Mouse (Mus musculus): ENCODE measurements around the gene Arhgef10l. TPM values are rescaled to one million over a fixed set of nuclear protein-coding genes. Genes with fewer than 3 reads are reported as not detected.

Gene Arhgef10l
- polyA plus RNA-seq, 1 experiment: 34.7 TPM

- TF ChIP-seq CEBPB (IDR thresholded peaks at IDR 0.05; ENCODE audit: insufficient read depth, poor library complexity, severe bottlenecking): no peak
- TF ChIP-seq POLR2A (IDR thresholded peaks at IDR 0.05; ENCODE audit: insufficient read length, low read depth): no peak
- no peak for TF ChIP-seq USF1 (IDR thresholded peaks at IDR 0.05; ENCODE audit: low read depth)
- no peak for TF ChIP-seq SRF (IDR thresholded peaks at IDR 0.05; ENCODE audit: control insufficient read depth, insufficient read length, low read depth)
- no peak for TF ChIP-seq TCF3 (IDR thresholded peaks at IDR 0.05; ENCODE audit: insufficient read length, low read depth)
- no peak for TF ChIP-seq MAX (IDR thresholded peaks at IDR 0.05; ENCODE audit: low read depth)
- no peak for TF ChIP-seq POLR2AphosphoS2 (IDR thresholded peaks at IDR 0.05; ENCODE audit: insufficient read length, low read depth)
- TF ChIP-seq MYOD1 (IDR thresholded peaks at IDR 0.05; ENCODE audit: control insufficient read depth in 1 of 3, insufficient read length in 2 of 3, low read depth in 2 of 3): no peak
- no peak for TF ChIP-seq REST (IDR thresholded peaks at IDR 0.05; ENCODE audit: insufficient read depth, insufficient read length)
- TF ChIP-seq MYOG (IDR thresholded peaks at IDR 0.05; ENCODE audit: control insufficient read depth in 1 of 3, insufficient read depth in 1 of 3, insufficient read length in 2 of 3, low read depth in 2 of 3): no peak
- no peak for TF ChIP-seq E2F4 (IDR thresholded peaks at IDR 0.05; ENCODE audit: insufficient read depth)
- TF ChIP-seq TCF12 (IDR thresholded peaks at IDR 0.05; ENCODE audit: insufficient read depth, poor library complexity, severe bottlenecking): no peak
- Histone ChIP-seq H3ac (ENCODE audit: control insufficient read depth, insufficient read length) (no peak overlapping the region), H3K27me3 (ENCODE audit: control insufficient read depth, insufficient read depth, insufficient read length) (no peaks in the 10 kb centered on the region), H3K79me2 (ENCODE audit: control insufficient read depth, insufficient read depth) (no peaks in the 10 kb centered on the region), H3K4me3 (no peak overlapping the region), H3K4me2 (ENCODE audit: low read depth) (no peak overlapping the region), H3K36me3 (ENCODE audit: control insufficient read depth, insufficient read depth) (no peaks in the 10 kb centered on the region)
Observed at GRCm38 (mm10) chr4:140597928-140598327, 67.9 kb downstream of the Arhgef10l start.

DNA sequence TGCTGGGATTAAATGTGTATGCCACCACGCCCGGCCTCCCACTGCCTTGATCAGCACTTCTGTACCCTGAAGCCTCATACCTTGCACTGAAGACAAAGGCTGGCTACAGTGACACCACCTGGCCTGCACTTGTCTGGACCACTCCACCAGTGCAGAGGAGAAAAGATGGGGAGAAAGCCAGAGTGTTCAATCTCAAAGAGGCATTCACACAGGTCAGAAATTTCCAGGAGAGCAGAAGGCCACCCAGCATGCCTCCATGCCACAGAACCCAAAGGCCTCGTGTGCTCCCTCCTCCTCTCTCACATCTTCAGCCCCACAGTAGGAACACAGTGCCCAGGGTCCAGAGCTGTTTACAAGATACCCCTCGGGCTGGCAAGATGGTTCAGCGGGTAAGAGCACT lies 68.4 kb downstream of the Arhgef10l start:
- H3K27me3 ChIP-seq (ENCODE audit: control insufficient read depth, insufficient read depth, insufficient read length): no peaks in the 10 kb centered on the region
- TF ChIP-seq E2F4 (IDR thresholded peaks at IDR 0.05; ENCODE audit: insufficient read depth) (no peak), POLR2AphosphoS2 (IDR thresholded peaks at IDR 0.05; ENCODE audit: insufficient read length, low read depth) (no peak), SRF (IDR thresholded peaks at IDR 0.05; ENCODE audit: control insufficient read depth, insufficient read length, low read depth) (no peak), TCF12 (IDR thresholded peaks at IDR 0.05; ENCODE audit: insufficient read depth, poor library complexity, severe bottlenecking) (no peak), CEBPB (IDR thresholded peaks at IDR 0.05; ENCODE audit: insufficient read depth, poor library complexity, severe bottlenecking) (no peak), USF1 (IDR thresholded peaks at IDR 0.05; ENCODE audit: low read depth) (no peak), MAX (IDR thresholded peaks at IDR 0.05; ENCODE audit: low read depth) (no peak)
- no peak overlapping the region for H3K4me2 ChIP-seq (ENCODE audit: low read depth)
- H3K36me3 ChIP-seq (ENCODE audit: control insufficient read depth, insufficient read depth): no peaks in the 10 kb centered on the region
- H3ac ChIP-seq (ENCODE audit: control insufficient read depth, insufficient read length): no peak overlapping the region
- no peak overlapping the region for H3K4me3 ChIP-seq
- no peaks in the 10 kb centered on the region for H3K79me2 ChIP-seq (ENCODE audit: control insufficient read depth, insufficient read depth)

DNA sequence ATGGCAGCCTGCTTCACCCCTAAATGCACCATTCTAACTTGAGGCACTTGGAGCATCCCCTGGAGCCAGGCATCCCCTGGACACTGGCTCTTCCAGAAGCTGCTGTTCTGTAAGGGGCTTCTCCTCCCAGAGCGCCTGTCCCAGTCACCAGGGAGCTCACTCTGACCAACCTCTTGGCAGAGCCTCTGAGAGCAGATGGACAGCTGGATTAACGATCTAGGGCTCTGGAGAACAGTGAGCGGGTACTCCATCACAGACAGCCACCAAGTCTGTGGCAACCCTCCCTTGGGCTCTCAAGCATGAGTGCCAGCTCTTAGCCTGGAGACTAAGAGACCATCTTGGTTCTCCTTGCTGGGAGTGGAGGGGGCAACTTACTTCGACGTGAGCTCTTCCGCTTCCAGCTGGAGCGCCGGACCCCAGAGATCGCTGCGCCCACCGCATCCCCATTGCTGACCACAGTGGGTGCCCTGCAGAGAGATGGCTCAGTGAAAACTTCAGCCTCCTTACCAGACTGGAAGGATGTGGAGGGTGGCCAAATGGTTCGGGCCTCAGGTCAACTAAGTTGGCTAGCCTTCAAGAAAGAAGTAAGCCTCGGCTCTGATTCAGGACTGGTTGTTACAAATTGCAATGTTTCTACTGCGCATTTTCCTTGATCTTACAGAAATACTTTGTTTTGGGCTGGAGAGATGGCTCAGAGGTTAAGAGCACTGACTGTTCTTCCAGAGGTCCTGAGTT lies 71.9 kb downstream of the Arhgef10l start:
- TF ChIP-seq MYOG (IDR thresholded peaks at IDR 0.05; ENCODE audit: control insufficient read depth in 1 of 3, insufficient read depth in 1 of 3, insufficient read length in 2 of 3, low read depth in 2 of 3) (no peak), REST (IDR thresholded peaks at IDR 0.05; ENCODE audit: insufficient read depth, insufficient read length) (no peak), MYOD1 (IDR thresholded peaks at IDR 0.05; ENCODE audit: control insufficient read depth in 1 of 3, insufficient read length in 2 of 3, low read depth in 2 of 3) (no peak), POLR2A (IDR thresholded peaks at IDR 0.05; ENCODE audit: insufficient read length, low read depth) (no peak), MAX (IDR thresholded peaks at IDR 0.05; ENCODE audit: low read depth) (no peak), POLR2AphosphoS2 (IDR thresholded peaks at IDR 0.05; ENCODE audit: insufficient read length, low read depth) (no peak), E2F4 (IDR thresholded peaks at IDR 0.05; ENCODE audit: insufficient read depth) (no peak), CEBPB (IDR thresholded peaks at IDR 0.05; ENCODE audit: insufficient read depth, poor library complexity, severe bottlenecking) (no peak), SRF (IDR thresholded peaks at IDR 0.05; ENCODE audit: control insufficient read depth, insufficient read length, low read depth) (no peak), USF1 (IDR thresholded peaks at IDR 0.05; ENCODE audit: low read depth) (no peak), TCF12 (IDR thresholded peaks at IDR 0.05; ENCODE audit: insufficient read depth, poor library complexity, severe bottlenecking) (no peak)
- Histone ChIP-seq H3K79me2 (ENCODE audit: control insufficient read depth, insufficient read depth) (no peaks in the 10 kb centered on the region), H3K4me3 (no peak overlapping the region), H3K27me3 (ENCODE audit: control insufficient read depth, insufficient read depth, insufficient read length) (no peaks in the 10 kb centered on the region), H3ac (ENCODE audit: control insufficient read depth, insufficient read length) (no peak overlapping the region), H3K4me2 (ENCODE audit: low read depth) (no peak overlapping the region), H3K36me3 (ENCODE audit: control insufficient read depth, insufficient read depth) (peaks cover 6% of the 10 kb centered on the region)

DNA sequence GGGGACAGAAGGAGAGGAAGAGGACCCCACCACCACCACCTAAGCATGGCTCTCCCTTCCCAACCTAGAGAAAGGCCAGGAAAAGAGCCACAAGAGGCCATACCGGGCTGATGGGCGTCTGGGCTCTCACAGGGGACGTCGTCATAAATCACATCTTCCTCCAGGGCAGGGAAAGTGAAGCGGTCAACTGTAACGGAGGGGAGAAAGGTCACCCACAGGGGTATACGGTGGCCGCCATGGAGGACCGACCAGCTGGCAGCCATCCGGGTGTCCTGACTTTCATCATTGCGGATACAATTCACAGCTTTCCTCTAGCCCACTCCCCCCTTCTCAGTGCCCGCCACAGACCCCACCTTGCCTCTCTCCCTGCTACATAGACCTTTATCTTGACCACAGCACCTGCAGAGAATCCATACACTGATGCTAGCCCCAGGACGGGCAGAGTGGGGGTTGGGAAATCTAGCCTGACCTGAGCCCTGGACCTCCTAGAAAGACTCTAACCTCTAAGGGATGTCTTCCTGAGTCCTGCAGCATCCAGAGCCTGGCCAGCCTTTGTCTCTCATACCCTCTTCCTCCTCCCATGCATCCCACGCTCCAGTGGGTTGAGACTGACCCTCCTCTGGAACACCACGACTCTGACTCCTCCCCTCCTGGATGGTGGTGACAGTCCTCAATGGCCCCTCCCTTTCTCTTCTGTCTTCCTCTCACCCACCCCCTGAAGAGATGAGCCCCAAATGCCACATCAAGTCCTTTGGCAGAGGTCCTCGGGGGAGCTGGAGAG lies 72.6 kb downstream of the Arhgef10l start:
- Histone ChIP-seq H3K36me3 (ENCODE audit: control insufficient read depth, insufficient read depth) (peaks cover 7% of the 10 kb centered on the region), H3ac (ENCODE audit: control insufficient read depth, insufficient read length) (no peak overlapping the region), H3K79me2 (ENCODE audit: control insufficient read depth, insufficient read depth) (no peaks in the 10 kb centered on the region), H3K4me3 (no peak overlapping the region), H3K4me2 (ENCODE audit: low read depth) (no peak overlapping the region), H3K27me3 (ENCODE audit: control insufficient read depth, insufficient read depth, insufficient read length) (no peaks in the 10 kb centered on the region)
- TF ChIP-seq MAX (IDR thresholded peaks at IDR 0.05; ENCODE audit: low read depth) (no peak), CEBPB (IDR thresholded peaks at IDR 0.05; ENCODE audit: insufficient read depth, poor library complexity, severe bottlenecking) (no peak), POLR2A (IDR thresholded peaks at IDR 0.05; ENCODE audit: insufficient read length, low read depth) (no peak), TCF3 (IDR thresholded peaks at IDR 0.05; ENCODE audit: insufficient read length, low read depth) (no peak), SRF (IDR thresholded peaks at IDR 0.05; ENCODE audit: control insufficient read depth, insufficient read length, low read depth) (no peak), REST (IDR thresholded peaks at IDR 0.05; ENCODE audit: insufficient read depth, insufficient read length) (no peak), TCF12 (IDR thresholded peaks at IDR 0.05; ENCODE audit: insufficient read depth, poor library complexity, severe bottlenecking) (no peak), E2F4 (IDR thresholded peaks at IDR 0.05; ENCODE audit: insufficient read depth) (no peak), MYOD1 (IDR thresholded peaks at IDR 0.05; ENCODE audit: control insufficient read depth in 1 of 3, insufficient read length in 2 of 3, low read depth in 2 of 3) (no peak), MYOG (IDR thresholded peaks at IDR 0.05; ENCODE audit: control insufficient read depth in 1 of 3, insufficient read depth in 1 of 3, insufficient read length in 2 of 3, low read depth in 2 of 3) (no peak), USF1 (IDR thresholded peaks at IDR 0.05; ENCODE audit: low read depth) (no peak), POLR2AphosphoS2 (IDR thresholded peaks at IDR 0.05; ENCODE audit: insufficient read length, low read depth) (no peak)
